Mouse (Mus musculus) midbrain, embryonic 14.5 days (tissue): ENCODE results near the gene Znhit3. TPM values are rescaled to one million over a fixed set of nuclear protein-coding genes. Genes with fewer than 3 reads are reported as not detected.

Experiments
- ATAC-seq: fragments of 200-750 bp; cut with Nextera tagmentation; 2 replicates; pipeline ENCODE4 v1.8.0; 2017; ENCODE audit warnings: moderate number of reproducible peaks, moderate library complexity; ENCODE audit not compliant: low FRiP score, low TSS enrichment
- DNase-seq: peaks from one replicate; pipeline ENCODE4 v3.0.0-alpha.2; 2015
- H3K27ac ChIP-seq: fragments of 300-500 bp; sonication (generic); replicated peaks from 2 replicates; pipeline ENCODE4 v1.5.1; 2014; ENCODE audit warnings: mild to moderate bottlenecking, low read depth, low read length, moderate library complexity
- H3K27me3 ChIP-seq: fragments of 300-500 bp; sonication (generic); 2 replicates; pipeline ENCODE4 v1.6.1; 2014; ENCODE audit warnings: low read length, control low read depth, mixed read lengths; ENCODE audit not compliant: control insufficient read depth, insufficient read depth
- H3K36me3 ChIP-seq: fragments of 300-500 bp; sonication (generic); 2 replicates; pipeline ENCODE4 v1.6.1; 2014; ENCODE audit warnings: low read length, control low read depth; ENCODE audit not compliant: control insufficient read depth, insufficient read depth
- H3K4me1 ChIP-seq: fragments of 300-500 bp; sonication (generic); 2 replicates; pipeline ENCODE4 v1.6.1; 2014; ENCODE audit warnings: mild to moderate bottlenecking, antibody characterized with exemption, low read length, control low read depth; ENCODE audit not compliant: control insufficient read depth, insufficient read depth
- H3K4me2 ChIP-seq: fragments of 300-500 bp; sonication (generic); 2 replicates; pipeline ENCODE4 v1.6.1; 2014; ENCODE audit warnings: mild to moderate bottlenecking, low read length, moderate library complexity
- H3K4me3 ChIP-seq: fragments of 300-500 bp; sonication (generic); replicated peaks from 2 replicates; pipeline ENCODE4 v1.5.1; 2014; ENCODE audit warnings: low read depth, low read length
- H3K9ac ChIP-seq: fragments of 300-500 bp; sonication (generic); replicated peaks from 2 replicates; pipeline ENCODE4 v1.6.1; 2014; ENCODE audit warnings: mild to moderate bottlenecking, low read length, moderate library complexity
- H3K9me3 ChIP-seq: fragments of 300-500 bp; sonication (generic); 2 replicates; pipeline ENCODE4 v1.6.1; 2016; ENCODE audit warnings: low read length, control low read depth, mixed read lengths; ENCODE audit not compliant: control insufficient read depth
- WGBS: fragments of 180-500 bp; shearing (Covaris S2); extraction: QIAGEN DNeasy Blood & Tissue Kit; methylation state at CpG from one replicate; pipeline ENCODE4 v1.1.7; 2014; 5-methylcytosine and 5-hydroxymethylcytosine counted together
- polyA plus RNA-seq: library from polyadenylated mRNA; unstranded; fragments of >200 nt; fragmentation: Nextera tagmentation; extraction: Ambion mirVana; gene quantifications from 2 replicates; pipeline ENCODE4 v1.2.1, GENCODE M21; 2014

Znhit3 gene
- polyA plus RNA-seq, 1 experiment from 2014 or later, result 61.7 TPM

DNA sequence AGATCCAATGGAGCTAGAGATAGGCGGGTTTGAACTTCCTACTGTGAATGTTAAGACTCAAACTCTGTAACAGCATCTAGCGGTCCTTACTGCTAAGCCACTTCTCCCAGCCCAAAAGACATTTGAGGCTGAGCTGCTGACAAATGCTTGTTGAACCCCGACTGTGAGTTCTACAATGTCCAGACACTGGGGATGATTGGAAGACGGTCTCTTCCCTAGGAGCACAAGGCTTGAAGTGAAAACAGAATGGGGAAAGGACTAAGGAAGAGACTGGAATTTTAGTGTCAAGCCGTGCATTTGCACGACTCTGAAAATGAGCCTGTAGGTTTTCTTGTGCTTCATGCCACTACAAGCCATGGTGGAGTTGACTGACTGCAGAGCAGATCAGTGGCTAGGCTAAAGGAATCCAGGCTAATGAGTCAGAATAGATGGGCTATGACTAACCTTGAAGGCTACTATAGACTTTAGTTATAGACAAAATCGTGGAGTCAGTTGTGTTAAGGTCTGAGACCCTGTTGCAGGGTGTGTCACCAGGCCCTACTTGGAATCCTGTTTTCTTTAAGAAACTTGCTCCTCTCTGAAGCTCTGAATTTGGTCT lies 636 bp upstream of the Znhit3 start:
- H3K36me3 ChIP-seq, result peaks cover 15% of the 10 kb centered on the region
- H3K4me3 ChIP-seq, result peak overlapping the region; percentile 91
- DNase-seq (peak; percentile 18), ATAC-seq (no peak)
- H3K27ac ChIP-seq, result no peak overlapping the region
- no peaks in the 10 kb centered on the region for H3K9me3 ChIP-seq
- no peak overlapping the region; the same call in 1 of the 2 replicates for H3K9ac ChIP-seq
- no peaks in the 10 kb centered on the region for H3K27me3 ChIP-seq
- H3K4me1 ChIP-seq, result peaks cover 7% of the 10 kb centered on the region; the same call in 1 of the 2 replicates
- 57% methylated on average over 7 of the region's 7 CpGs for WGBS
- H3K4me2 ChIP-seq, result peak overlapping the region; percentile 74

- Histone ChIP-seq H3K36me3 (peaks cover 34% of the 10 kb centered on the region), H3K9ac (no peak overlapping the region), H3K4me1 (peaks cover 7% of the 10 kb centered on the region; the same call in 1 of the 2 replicates), H3K27me3 (no peaks in the 10 kb centered on the region), H3K4me3 (no peak overlapping the region), H3K9me3 (no peaks in the 10 kb centered on the region), H3K4me2 (no peak overlapping the region), H3K27ac (no peak overlapping the region)
- WGBS, result 76% methylated on average over 5 of the region's 5 CpGs
- ATAC-seq (no peak), DNase-seq (peak; percentile 4)
Measured at GRCm38 (mm10) chr11:84914673-84915072, 1.5 kb downstream of the Znhit3 start.

- Histone ChIP-seq H3K9ac (no peak overlapping the region), H3K4me1 (peaks cover 2% of the 10 kb centered on the region; the same call in 1 of the 2 replicates), H3K27me3 (no peaks in the 10 kb centered on the region), H3K4me2 (no peak overlapping the region), H3K4me3 (no peak overlapping the region), H3K36me3 (peaks cover 76% of the 10 kb centered on the region), H3K9me3 (no peaks in the 10 kb centered on the region), H3K27ac (no peak overlapping the region)
- DNase-seq, result no peak
- 85% methylated on average over 4 of the region's 4 CpGs for WGBS
- ATAC-seq, result no peak
Measured at GRCm38 (mm10) chr11:84910411-84910810, 5.8 kb downstream of the Znhit3 start.

- no peak for DNase-seq
- no peak for ATAC-seq
- Histone ChIP-seq H3K4me3 (no peak overlapping the region), H3K36me3 (peaks cover 90% of the 10 kb centered on the region), H3K9ac (no peak overlapping the region), H3K27me3 (no peaks in the 10 kb centered on the region), H3K9me3 (no peaks in the 10 kb centered on the region), H3K4me2 (no peak overlapping the region), H3K27ac (no peak overlapping the region), H3K4me1 (no peaks in the 10 kb centered on the region)
- WGBS, result 91% methylated on average over 6 of the region's 6 CpGs
Measured at GRCm38 (mm10) chr11:84908480-84908879, 7.7 kb downstream of the Znhit3 start.

- Histone ChIP-seq H3K27ac (no peak overlapping the region), H3K27me3 (no peaks in the 10 kb centered on the region), H3K4me1 (no peaks in the 10 kb centered on the region), H3K4me3 (no peak overlapping the region), H3K9ac (no peak overlapping the region), H3K36me3 (peaks cover 93% of the 10 kb centered on the region), H3K9me3 (no peaks in the 10 kb centered on the region), H3K4me2 (no peak overlapping the region)
- no peak for ATAC-seq
- DNase-seq, result no peak
- 82% methylated on average over 3 of the region's 3 CpGs for WGBS
Measured at GRCm38 (mm10) chr11:84907081-84907480, 9.1 kb downstream of the Znhit3 start.

GRCm38 (mm10) chr11:84904597-84905144 lies 11.5 kb downstream of the Znhit3 start:
- Histone ChIP-seq H3K27me3 (no peaks in the 10 kb centered on the region), H3K9me3 (no peaks in the 10 kb centered on the region), H3K9ac (no peak overlapping the region), H3K4me3 (no peak overlapping the region), H3K27ac (no peak overlapping the region), H3K4me1 (no peaks in the 10 kb centered on the region), H3K4me2 (no peak overlapping the region), H3K36me3 (peaks cover 99% of the 10 kb centered on the region)
- DNase-seq (no peak), ATAC-seq (no peak)
- WGBS, result 87% methylated on average over 9 of the region's 9 CpGs

DNA sequence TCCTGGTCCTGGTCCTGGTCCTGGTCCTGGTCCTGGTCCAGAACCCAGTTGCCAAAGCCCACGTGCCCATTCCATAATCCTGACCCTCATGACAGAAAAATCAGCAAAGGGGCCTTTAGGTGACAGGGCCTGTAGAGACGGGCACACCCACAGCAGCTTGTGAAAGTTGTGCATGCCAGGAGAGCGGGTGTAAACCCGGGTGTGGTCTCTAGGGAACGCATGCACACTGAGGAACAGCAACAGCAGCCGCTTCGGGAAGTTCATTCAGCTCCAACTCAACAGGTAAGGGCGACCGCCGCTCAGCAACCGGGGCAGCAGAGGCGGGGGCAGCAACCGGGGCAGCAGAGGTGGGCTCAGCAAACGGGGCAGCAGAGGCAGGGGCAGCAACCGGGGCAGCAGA lies 23.1 kb downstream of the Znhit3 start:
- WGBS, result 92% methylated on average over 15 of the region's 15 CpGs
- ATAC-seq (no peak), DNase-seq (no peak)
- Histone ChIP-seq H3K4me3 (no peak overlapping the region), H3K36me3 (peaks cover 75% of the 10 kb centered on the region), H3K4me1 (no peaks in the 10 kb centered on the region), H3K4me2 (no peak overlapping the region), H3K9me3 (no peaks in the 10 kb centered on the region), H3K27ac (no peak overlapping the region), H3K9ac (no peak overlapping the region), H3K27me3 (no peaks in the 10 kb centered on the region)

GRCm38 (mm10) chr11:84891705-84892104 lies 24.5 kb downstream of the Znhit3 start:
- Histone ChIP-seq H3K36me3 (peaks cover 74% of the 10 kb centered on the region), H3K9me3 (no peaks in the 10 kb centered on the region), H3K27ac (no peak overlapping the region), H3K4me3 (no peak overlapping the region), H3K9ac (no peak overlapping the region), H3K4me2 (no peak overlapping the region), H3K27me3 (no peaks in the 10 kb centered on the region), H3K4me1 (no peaks in the 10 kb centered on the region)
- no peak for DNase-seq
- 92% methylated on average over 7 of the region's 7 CpGs for WGBS
- no peak for ATAC-seq

DNA sequence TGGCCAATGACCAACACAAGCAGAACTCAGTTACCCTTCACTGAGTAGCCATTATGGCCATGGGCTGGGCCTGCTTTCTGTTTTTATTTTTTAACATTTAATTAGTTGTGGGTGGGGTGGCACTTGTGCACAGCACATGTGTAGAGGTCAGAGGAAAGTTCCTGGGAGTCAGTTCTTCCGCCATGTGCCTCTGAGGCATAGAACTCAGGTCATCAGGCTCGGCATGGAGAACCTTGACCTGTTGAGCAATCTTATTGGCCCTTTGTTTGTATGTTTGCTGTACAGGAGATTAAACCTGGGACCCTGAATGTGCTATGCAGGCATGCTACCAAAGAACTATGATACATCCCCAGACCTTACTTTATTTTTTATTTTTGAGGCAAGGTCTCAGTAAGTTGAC lies 26.7 kb downstream of the Znhit3 start:
- Histone ChIP-seq H3K9ac (no peak overlapping the region), H3K4me2 (no peak overlapping the region), H3K27me3 (no peaks in the 10 kb centered on the region), H3K27ac (no peak overlapping the region), H3K4me1 (no peaks in the 10 kb centered on the region), H3K4me3 (no peak overlapping the region), H3K36me3 (peaks cover 72% of the 10 kb centered on the region), H3K9me3 (no peaks in the 10 kb centered on the region)
- ATAC-seq (no peak), DNase-seq (no peak)
- WGBS, result 93% methylated on average over 2 of the region's 2 CpGs
